Mouse (Mus musculus): Measurements from ENCODE around the gene S100a16. TPM values are rescaled to one million over a fixed set of nuclear protein-coding genes. Genes with fewer than 3 reads are reported as not detected.

S100a16 gene
- polyA plus RNA-seq, 1 experiment from 2014 or later = 37.2 TPM

DNA sequence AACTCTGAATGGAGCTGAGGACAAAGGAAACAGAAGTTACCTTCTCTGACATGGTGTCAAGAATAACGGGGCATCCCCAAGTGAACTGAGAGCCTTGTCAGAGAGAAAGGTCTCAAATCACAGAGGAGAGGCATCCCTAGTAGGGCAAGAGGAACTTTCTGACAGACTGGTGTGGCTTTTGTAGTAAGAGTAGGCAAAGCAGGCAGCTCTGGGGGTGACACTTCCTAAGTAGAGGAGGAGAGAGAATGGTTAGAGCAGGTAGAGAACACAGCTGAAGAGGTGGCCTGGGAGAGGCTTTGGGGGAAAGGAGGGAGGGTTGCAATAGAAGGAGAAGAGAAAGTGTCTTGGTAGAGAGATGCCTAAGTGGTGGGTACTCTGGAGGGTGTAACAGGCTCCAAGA lies 1.6 kb upstream of the S100a16 start:
- ATAC-seq (ENCODE audit: low FRiP score) (no peak), DNase-seq (ENCODE audit: low spot score, missing footprints) (no peak)
- Histone ChIP-seq H3K9ac (ENCODE audit: low read length) (no peak overlapping the region), H3K4me2 (no peak overlapping the region), H3K9me3 (ENCODE audit: control insufficient read depth, low read length) (no peaks in the 10 kb centered on the region), H3K36me3 (ENCODE audit: control insufficient read depth, insufficient read depth, low read length) (no peaks in the 10 kb centered on the region), H3K4me3 (ENCODE audit: low read depth, low read length) (no peak overlapping the region), H3K27ac (ENCODE audit: low read depth, low read length) (no peak overlapping the region), H3K27me3 (ENCODE audit: control insufficient read depth, insufficient read depth, low read length) (no peaks in the 10 kb centered on the region), H3K4me1 (ENCODE audit: control insufficient read depth, insufficient read depth, low read length) (no peaks in the 10 kb centered on the region)
- WGBS = 84% methylated on average over 1 of the region's 1 CpGs

DNA sequence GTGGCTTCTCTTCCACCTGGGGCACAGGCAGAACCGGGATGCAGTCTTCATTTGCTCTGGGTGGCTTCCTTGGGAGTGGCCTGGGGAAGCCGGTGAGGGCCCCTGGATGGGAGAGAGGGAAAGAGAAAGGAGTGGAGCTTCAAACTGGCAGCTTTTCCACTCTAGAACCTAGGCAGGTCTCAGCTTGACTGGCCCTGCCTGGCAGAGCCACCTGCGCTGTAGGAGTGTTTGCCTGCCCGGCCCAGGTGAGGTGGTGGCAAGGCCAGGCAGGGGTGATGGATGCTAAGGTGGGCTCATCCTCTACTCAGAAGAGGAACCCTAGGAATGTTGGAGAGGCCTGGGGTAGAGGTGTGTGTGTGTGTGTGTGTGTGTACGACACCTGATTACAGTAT lies 847 bp downstream of the S100a16 start:
- ATAC-seq (ENCODE audit: low FRiP score) (no peak), DNase-seq (ENCODE audit: low spot score, missing footprints) (no peak)
- no peak overlapping the region for H3K9ac ChIP-seq (ENCODE audit: low read length)
- peaks cover 5% of the 10 kb centered on the region; the same call in 1 of the 2 replicates for H3K4me1 ChIP-seq (ENCODE audit: control insufficient read depth, insufficient read depth, low read length)
- no peak overlapping the region for H3K4me2 ChIP-seq
- no peaks in the 10 kb centered on the region for H3K9me3 ChIP-seq (ENCODE audit: control insufficient read depth, low read length)
- no peak overlapping the region for H3K27ac ChIP-seq (ENCODE audit: low read depth, low read length)
- no peaks in the 10 kb centered on the region for H3K27me3 ChIP-seq (ENCODE audit: control insufficient read depth, insufficient read depth, low read length)
- WGBS = 79% methylated on average over 5 of the region's 5 CpGs
- H3K36me3 ChIP-seq (ENCODE audit: control insufficient read depth, insufficient read depth, low read length) = no peaks in the 10 kb centered on the region
- H3K4me3 ChIP-seq (ENCODE audit: low read depth, low read length) = no peak overlapping the region

DNA sequence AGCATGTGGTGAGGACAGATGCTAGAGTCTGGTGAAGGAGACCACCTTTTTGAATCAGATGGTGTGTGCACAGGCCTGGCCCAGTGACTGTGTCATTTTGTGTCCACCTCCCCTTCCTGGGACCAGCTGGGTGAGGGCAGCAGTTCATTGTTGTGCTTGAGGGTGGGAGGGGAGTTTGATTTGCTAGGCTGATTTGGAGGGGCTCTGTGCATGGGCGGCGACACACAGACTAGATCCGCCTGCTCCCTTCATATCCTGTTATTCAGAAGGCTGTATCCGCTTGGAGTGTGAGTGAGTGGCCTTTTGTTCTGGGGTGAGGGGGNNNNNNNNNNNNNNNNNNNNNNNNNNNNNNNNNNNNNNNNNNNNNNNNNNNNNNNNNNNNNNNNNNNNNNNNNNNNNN lies 3.9 kb downstream of the S100a16 start:
- 36% methylated on average over 4 of the region's 4 CpGs for WGBS
- Histone ChIP-seq H3K36me3 (ENCODE audit: control insufficient read depth, insufficient read depth, low read length) (no peaks in the 10 kb centered on the region), H3K4me3 (ENCODE audit: low read depth, low read length) (no peak overlapping the region), H3K27ac (ENCODE audit: low read depth, low read length) (no peak overlapping the region), H3K9me3 (ENCODE audit: control insufficient read depth, low read length) (no peaks in the 10 kb centered on the region), H3K4me2 (no peak overlapping the region), H3K27me3 (ENCODE audit: control insufficient read depth, insufficient read depth, low read length) (no peaks in the 10 kb centered on the region), H3K4me1 (ENCODE audit: control insufficient read depth, insufficient read depth, low read length) (peaks cover 5% of the 10 kb centered on the region; the same call in 1 of the 2 replicates), H3K9ac (ENCODE audit: low read length) (peak overlapping the region; percentile 30; the same call in 1 of the 2 replicates)
- ATAC-seq (ENCODE audit: low FRiP score) (peak; percentile 71), DNase-seq (ENCODE audit: low spot score, missing footprints) (peak; percentile 86)

DNA sequence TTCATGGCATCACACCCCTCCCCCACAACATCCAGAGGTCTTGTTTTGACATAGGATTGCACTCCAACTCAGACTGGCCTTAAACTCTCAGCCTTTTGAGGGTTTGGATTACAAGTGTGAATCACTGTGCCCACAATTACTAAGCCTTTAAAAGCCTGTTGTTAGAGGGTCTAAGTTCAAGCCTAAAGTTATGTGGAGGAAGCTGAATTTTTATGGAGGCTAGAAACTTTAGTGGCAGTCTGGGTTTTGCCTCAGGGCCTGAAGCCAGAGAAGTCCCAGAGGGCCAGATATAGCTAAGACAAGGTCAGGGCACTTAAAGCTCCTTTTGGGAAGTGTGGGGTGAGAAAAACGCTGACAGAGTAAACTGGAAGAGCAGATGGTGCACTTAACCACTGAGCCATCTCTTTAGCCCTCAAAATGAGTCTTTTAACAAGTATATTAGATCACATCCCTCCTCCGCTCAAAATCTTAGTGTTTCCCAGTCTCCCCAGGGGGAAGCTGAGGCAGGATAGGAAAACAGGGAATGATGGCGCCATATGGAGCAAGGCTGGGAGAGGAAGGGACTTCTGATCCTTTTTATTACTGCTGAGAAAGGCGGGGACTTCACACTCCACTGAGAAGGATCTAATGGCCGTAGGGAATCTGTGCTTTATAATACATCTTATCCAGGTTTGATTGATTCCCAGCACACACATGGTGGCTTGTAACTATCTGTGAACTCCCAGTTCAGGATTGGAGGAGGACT lies 12.8 kb downstream of the S100a16 start:
- no peak for DNase-seq (ENCODE audit: low spot score, missing footprints)
- no peak for ATAC-seq (ENCODE audit: low FRiP score)

DNA sequence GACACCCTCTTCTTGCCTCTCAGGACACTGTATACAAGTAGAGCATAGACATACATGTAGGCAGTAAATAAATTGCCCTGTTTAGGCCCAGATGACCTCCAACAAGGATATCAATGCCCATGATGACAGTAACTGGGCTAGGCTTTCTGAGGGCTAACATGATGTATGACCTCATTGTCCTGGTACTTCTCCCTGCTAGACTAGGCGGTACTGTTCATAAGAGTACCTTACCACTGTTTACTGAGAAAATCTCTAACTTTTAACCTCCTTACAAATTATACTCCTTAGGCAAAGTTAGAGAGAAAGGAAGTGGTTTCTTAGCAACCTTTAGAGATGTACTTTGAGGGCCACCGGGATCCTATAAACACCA lies 13.4 kb downstream of the S100a16 start:
- DNase-seq (ENCODE audit: low spot score, missing footprints) (no peak), ATAC-seq (ENCODE audit: low FRiP score) (no peak)
- Histone ChIP-seq H3K9me3 (ENCODE audit: control insufficient read depth, low read length) (no peaks in the 10 kb centered on the region), H3K4me3 (ENCODE audit: low read depth, low read length) (no peak overlapping the region), H3K27me3 (ENCODE audit: control insufficient read depth, insufficient read depth, low read length) (no peaks in the 10 kb centered on the region), H3K4me1 (ENCODE audit: control insufficient read depth, insufficient read depth, low read length) (no peaks in the 10 kb centered on the region), H3K36me3 (ENCODE audit: control insufficient read depth, insufficient read depth, low read length) (no peaks in the 10 kb centered on the region), H3K4me2 (no peak overlapping the region), H3K9ac (ENCODE audit: low read length) (no peak overlapping the region), H3K27ac (ENCODE audit: low read depth, low read length) (no peak overlapping the region)
- 89% methylated on average over 2 of the region's 2 CpGs for WGBS

More for the DNA sequence above, 12.8 kb downstream of the S100a16 start:
- Histone ChIP-seq H3K4me2 (no peak overlapping the region), H3K4me1 (ENCODE audit: control insufficient read depth, insufficient read depth, low read length) (no peaks in the 10 kb centered on the region), H3K27me3 (ENCODE audit: control insufficient read depth, insufficient read depth, low read length) (no peaks in the 10 kb centered on the region), H3K27ac (ENCODE audit: low read depth, low read length) (no peak overlapping the region), H3K9me3 (ENCODE audit: control insufficient read depth, low read length) (no peaks in the 10 kb centered on the region), H3K36me3 (ENCODE audit: control insufficient read depth, insufficient read depth, low read length) (no peaks in the 10 kb centered on the region), H3K4me3 (ENCODE audit: low read depth, low read length) (no peak overlapping the region), H3K9ac (ENCODE audit: low read length) (no peak overlapping the region)
- 63% methylated on average over 5 of the region's 5 CpGs for WGBS

DNA sequence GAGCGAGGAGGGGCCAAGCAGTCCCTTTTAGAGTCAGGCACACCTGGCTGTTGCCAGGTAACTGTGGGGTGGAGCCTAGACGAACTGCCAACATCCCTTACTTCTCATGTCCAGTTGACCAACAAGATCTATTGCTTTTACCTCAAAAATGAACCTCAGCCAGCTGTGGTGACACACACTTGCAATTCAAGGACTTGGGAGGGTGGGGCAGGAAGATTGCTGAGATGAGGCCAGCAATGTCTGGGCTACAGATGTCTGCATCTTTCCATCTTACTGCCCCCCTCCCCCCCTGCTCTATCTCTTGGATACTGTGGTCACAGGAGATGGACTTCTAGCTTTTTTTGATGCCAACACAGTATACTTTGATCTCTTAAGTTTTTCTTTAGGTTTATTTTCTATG lies 15.2 kb downstream of the S100a16 start:
- Histone ChIP-seq H3K9me3 (ENCODE audit: control insufficient read depth, low read length) (no peaks in the 10 kb centered on the region), H3K9ac (ENCODE audit: low read length) (no peak overlapping the region), H3K4me1 (ENCODE audit: control insufficient read depth, insufficient read depth, low read length) (no peaks in the 10 kb centered on the region), H3K36me3 (ENCODE audit: control insufficient read depth, insufficient read depth, low read length) (no peaks in the 10 kb centered on the region), H3K27ac (ENCODE audit: low read depth, low read length) (no peak overlapping the region), H3K4me3 (ENCODE audit: low read depth, low read length) (no peak overlapping the region), H3K27me3 (ENCODE audit: control insufficient read depth, insufficient read depth, low read length) (no peaks in the 10 kb centered on the region), H3K4me2 (no peak overlapping the region)
- ATAC-seq (ENCODE audit: low FRiP score) (no peak), DNase-seq (ENCODE audit: low spot score, missing footprints) (no peak)
- WGBS = 72% methylated on average over 2 of the region's 2 CpGs

DNA sequence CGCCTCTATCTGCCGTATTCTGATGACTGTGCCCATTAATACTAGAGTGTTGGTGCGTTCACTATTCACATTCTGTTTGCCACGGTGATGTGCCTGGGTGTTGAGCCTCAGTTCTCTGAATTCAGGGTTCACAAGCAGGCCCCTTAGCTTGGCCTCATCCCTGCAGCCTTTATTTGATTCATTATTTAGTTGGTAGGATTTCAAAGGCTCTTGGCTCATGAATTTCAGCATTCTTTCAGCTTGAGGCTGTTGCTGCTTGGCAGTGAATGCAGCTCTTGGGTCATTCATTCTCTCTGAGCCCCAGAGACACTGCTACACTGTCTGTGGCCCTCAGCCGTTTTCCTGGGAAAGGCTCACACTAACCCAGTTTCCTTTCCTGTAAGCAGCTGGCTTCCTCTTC lies 18.9 kb downstream of the S100a16 start:
- Histone ChIP-seq H3K4me1 (ENCODE audit: control insufficient read depth, insufficient read depth, low read length) (no peaks in the 10 kb centered on the region), H3K36me3 (ENCODE audit: control insufficient read depth, insufficient read depth, low read length) (no peaks in the 10 kb centered on the region), H3K27me3 (ENCODE audit: control insufficient read depth, insufficient read depth, low read length) (no peaks in the 10 kb centered on the region), H3K27ac (ENCODE audit: low read depth, low read length) (no peak overlapping the region), H3K9me3 (ENCODE audit: control insufficient read depth, low read length) (no peaks in the 10 kb centered on the region), H3K4me3 (ENCODE audit: low read depth, low read length) (no peak overlapping the region), H3K4me2 (no peak overlapping the region), H3K9ac (ENCODE audit: low read length) (no peak overlapping the region)
- ATAC-seq (ENCODE audit: low FRiP score) (peak; percentile 79), DNase-seq (ENCODE audit: low spot score, missing footprints) (no peak)
- 51% methylated on average over 5 of the region's 5 CpGs for whole genome bisulfite sequencing

DNA sequence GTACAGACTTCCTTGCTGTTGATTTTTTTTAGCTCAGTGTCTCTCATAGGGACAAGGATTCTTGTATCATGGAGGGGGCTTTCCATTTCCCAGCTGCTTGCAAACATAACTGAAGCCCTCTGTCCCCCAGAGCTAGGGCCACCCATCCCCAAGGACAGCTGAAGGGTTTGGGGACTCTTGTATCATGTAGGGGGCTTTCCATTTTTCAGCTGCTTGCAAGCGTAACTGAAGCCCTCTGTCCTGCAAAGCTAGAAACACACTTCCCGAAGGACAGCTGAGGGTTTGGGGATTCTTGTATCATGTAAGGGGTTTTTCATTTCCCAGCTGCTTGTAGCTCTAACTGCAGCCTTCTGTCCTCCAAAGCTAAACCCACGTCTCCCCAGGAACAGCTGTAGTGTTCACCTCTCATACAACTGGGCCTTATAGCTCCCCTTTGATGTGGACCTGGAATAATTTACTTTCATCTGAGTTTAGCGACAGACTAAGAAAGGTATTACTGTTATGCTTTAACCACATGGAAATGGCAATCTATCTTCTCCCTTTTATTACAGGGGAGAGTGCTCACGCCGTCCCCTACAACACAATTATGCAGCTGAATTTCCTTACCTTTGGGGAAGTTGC lies 23.1 kb downstream of the S100a16 start, which contains the start of gene S100a3:
Gene S100a3 (plus strand): TSS at position 571 of the 621 bp plus-strand sequence.
- ATAC-seq (ENCODE audit: low FRiP score) = no peak
- no peaks in the 10 kb centered on the region for H3K4me1 ChIP-seq (ENCODE audit: control insufficient read depth, insufficient read depth, low read length)
- H3K27me3 ChIP-seq (ENCODE audit: control insufficient read depth, insufficient read depth, low read length) = no peaks in the 10 kb centered on the region
- DNase-seq (ENCODE audit: low spot score, missing footprints) = no peak
- no peak within 1 kb of the TSS for H3K4me3 ChIP-seq (ENCODE audit: low read depth, low read length)
- H3K4me2 ChIP-seq = no peak within 1 kb of the TSS
- no peaks in the 10 kb centered on the region for H3K9me3 ChIP-seq (ENCODE audit: control insufficient read depth, low read length)
- WGBS = 84% methylated on average over 6 of the region's 6 CpGs
- no peak within 1 kb of the TSS for H3K9ac ChIP-seq (ENCODE audit: low read length)
- H3K27ac ChIP-seq (ENCODE audit: low read depth, low read length) = no peak within 1 kb of the TSS
- no peaks in the 10 kb centered on the region for H3K36me3 ChIP-seq (ENCODE audit: control insufficient read depth, insufficient read depth, low read length)

DNA sequence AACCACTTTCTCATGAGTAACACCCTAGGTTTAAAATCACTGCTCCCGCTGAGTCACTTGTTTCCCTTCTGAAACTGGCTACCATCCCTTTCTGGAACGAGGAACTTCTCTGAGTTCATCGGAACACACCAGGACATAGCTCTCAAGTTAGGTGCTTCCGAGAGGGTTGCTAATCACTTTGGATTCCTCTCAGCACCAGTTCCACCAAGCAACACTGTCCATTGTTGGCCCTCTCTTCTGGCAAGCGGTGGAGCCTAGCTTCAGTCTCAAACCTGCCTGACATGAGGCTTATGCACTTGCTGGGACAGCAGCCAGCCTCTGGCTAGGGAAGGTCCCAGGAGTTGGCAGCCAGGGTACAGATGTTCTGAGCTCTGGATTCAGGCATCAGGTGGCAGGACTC lies 37.6 kb downstream of the S100a16 start:
- ATAC-seq (ENCODE audit: low FRiP score) = no peak
- no peaks in the 10 kb centered on the region for H3K9me3 ChIP-seq (ENCODE audit: control insufficient read depth, low read length)
- WGBS = 74% methylated on average over 5 of the region's 5 CpGs

More for the DNA sequence above, 37.6 kb downstream of the S100a16 start:
- H3K4me1 ChIP-seq (ENCODE audit: control insufficient read depth, insufficient read depth, low read length) = no peaks in the 10 kb centered on the region
- H3K27me3 ChIP-seq (ENCODE audit: control insufficient read depth, insufficient read depth, low read length) = no peaks in the 10 kb centered on the region
- no peaks in the 10 kb centered on the region for H3K36me3 ChIP-seq (ENCODE audit: control insufficient read depth, insufficient read depth, low read length)
- H3K4me3 ChIP-seq (ENCODE audit: low read depth, low read length) = no peak overlapping the region
- no peak overlapping the region for H3K9ac ChIP-seq (ENCODE audit: low read length)
- no peak for DNase-seq (ENCODE audit: low spot score, missing footprints)
- H3K4me2 ChIP-seq = no peak overlapping the region
- no peak overlapping the region for H3K27ac ChIP-seq (ENCODE audit: low read depth, low read length)
